Mouse (Mus musculus) spleen, adult 2 months (tissue): ENCODE measurements at regions not wholly inside any gene's neighbourhood (a gene's known extent, or its start where the extent isn't known, plus 50 kb on each side); places are given as distances from the start of the nearest gene placed in this dataset.

Source experiments
- CTCF ChIP-seq: fragments of 200-500 bp; IDR thresholded peaks from 2 replicates; pipeline ENCODE4 v1.5.1; 2011; ENCODE audit warnings: mild to moderate bottlenecking, inconsistent platforms; ENCODE audit not compliant: insufficient read depth, insufficient read length, insufficient replicate concordance; ENCODE audit errors: extremely low read depth
- POLR2A ChIP-seq: fragments of 200-500 bp; IDR thresholded peaks from 2 replicates; pipeline ENCODE4 v1.6.1; 2011; ENCODE audit warnings: low read depth, low read length, inconsistent platforms

DNA sequence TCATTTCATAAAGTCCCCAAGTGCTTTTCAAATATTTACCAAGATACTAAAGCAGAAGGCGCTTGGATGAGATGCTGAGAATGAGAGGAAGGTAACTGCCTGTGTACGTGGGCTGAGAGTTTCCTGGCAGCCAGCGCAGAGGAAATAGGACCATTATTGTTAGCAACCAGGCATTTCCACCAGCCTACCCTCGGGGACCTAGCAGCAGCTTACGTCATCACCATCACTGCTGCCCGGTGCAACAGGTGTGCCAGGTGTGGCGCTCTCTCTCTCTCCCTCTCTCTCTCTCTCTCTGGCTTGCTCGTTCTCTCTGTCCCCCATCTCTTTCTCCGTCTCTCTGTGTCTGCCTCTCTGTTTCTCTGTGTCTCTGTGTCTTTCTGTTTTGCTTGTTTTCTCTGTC, 55.1 kb upstream of the Fam222a start:
- TF ChIP-seq CTCF, result no peak
- TF ChIP-seq POLR2A, result no peak
